Mouse (Mus musculus) lung, adult 2 months (tissue): ENCODE results near the gene Sox4. TPM values are rescaled to one million over a fixed set of nuclear protein-coding genes. Genes with fewer than 3 reads are reported as not detected.

Experiments
- DNase-seq: peaks from one replicate; pipeline ENCODE4 v3.0.0; 2022
- H3K4me1 ChIP-seq: fragments of 200-500 bp; 2 replicates; pipeline ENCODE4 v1.6.1; 2011; ENCODE audit warnings: low read length; ENCODE audit not compliant: control insufficient read depth, insufficient read depth
- H3K4me3 ChIP-seq: fragments of 200-500 bp; replicated peaks from 2 replicates; pipeline ENCODE3; 2011; ENCODE audit warnings: low read depth, mild to moderate bottlenecking, control low read depth, low read length; ENCODE audit errors: extremely low read depth
- CTCF ChIP-seq: fragments of 200-500 bp; IDR thresholded peaks from 2 replicates; pipeline ENCODE4 v1.5.1; 2011; ENCODE audit warnings: mild to moderate bottlenecking, low read length, control low read depth; ENCODE audit not compliant: insufficient read depth
- POLR2A ChIP-seq: fragments of 200-500 bp; IDR thresholded peaks from 2 replicates; pipeline ENCODE4 v1.6.1; 2011; ENCODE audit warnings: low read depth, mild to moderate bottlenecking, control low read depth, low read length, borderline replicate concordance; ENCODE audit errors: extremely low read depth
- WGBS: fragments of 180-500 bp; shearing (Covaris S2); methylation state at CpG from one replicate; pipeline ENCODE4 v1.1.7; 2018; 5-methylcytosine and 5-hydroxymethylcytosine counted together
- polyA plus RNA-seq: library from polyadenylated mRNA; depleted of rRNA; stranded (reverse); fragments of >200 nt; gene quantifications from 2 replicates; pipeline ENCODE4 v1.2.3, GENCODE M21; 2012; rRNA removed

The Sox4 gene
- polyA plus RNA-seq, result 33.6 and 33.8 TPM in 2 replicates

GRCm38 (mm10) chr13:28953581-28953991 is at the start of gene Sox4:
TSS of gene Sox4 (minus strand) at chr13:28953713.
- peak; percentile 96 for TF ChIP-seq POLR2A
- TF ChIP-seq CTCF, result no peak
- Histone ChIP-seq H3K4me3 (peak within 1 kb of the TSS; percentile 88), H3K4me1 (peaks cover 2% of the 10 kb centered on the region; the same call in 1 of the 2 replicates)
- WGBS, result under 1% methylated on average over 19 of the region's 19 CpGs
- peak; percentile 94 for DNase-seq

GRCm38 (mm10) chr13:28991899-28992664 is 38.6 kb upstream of the Sox4 start:
- peak; percentile 47 for DNase-seq
- TF ChIP-seq POLR2A (no peak), CTCF (no peak)
- Histone ChIP-seq H3K4me1 (peaks cover 7% of the 10 kb centered on the region; the same call in 1 of the 2 replicates), H3K4me3 (no peak overlapping the region)
- 31% methylated on average over 7 of the region's 7 CpGs for WGBS

GRCm38 (mm10) chr13:28988751-28989703 is 35.5 kb upstream of the Sox4 start:
- WGBS, result 42% methylated on average over 16 of the region's 16 CpGs
- peak; percentile 46 for DNase-seq
- H3K4me1 ChIP-seq, result peaks cover 7% of the 10 kb centered on the region; the same call in 1 of the 2 replicates
- no peak overlapping the region for H3K4me3 ChIP-seq
- TF ChIP-seq CTCF, result no peak
- no peak for TF ChIP-seq POLR2A

- 72% methylated on average over 4 of the region's 4 CpGs for WGBS
- no peak for DNase-seq
- TF ChIP-seq CTCF, result no peak
- TF ChIP-seq POLR2A, result no peak
- Histone ChIP-seq H3K4me3 (no peak overlapping the region), H3K4me1 (no peaks in the 10 kb centered on the region)
These were observed 27.2 kb upstream of the Sox4 start for GRCm38 (mm10) chr13:28980681-28981080.

- TF ChIP-seq POLR2A, result no peak
- TF ChIP-seq CTCF, result no peak
- WGBS, result 74% methylated on average over 4 of the region's 4 CpGs
- Histone ChIP-seq H3K4me1 (no peaks in the 10 kb centered on the region), H3K4me3 (no peak overlapping the region)
- DNase-seq, result no peak
These were observed 21.5 kb upstream of the Sox4 start for GRCm38 (mm10) chr13:28975011-28975410.

GRCm38 (mm10) chr13:28974597-28974996 is 21.1 kb upstream of the Sox4 start:
- DNase-seq, result no peak
- Histone ChIP-seq H3K4me1 (no peaks in the 10 kb centered on the region), H3K4me3 (no peak overlapping the region)
- no peak for TF ChIP-seq CTCF
- 47% methylated on average over 5 of the region's 5 CpGs for WGBS

- no peak for DNase-seq
- H3K4me3 ChIP-seq, result no peak overlapping the region
- TF ChIP-seq POLR2A (no peak), CTCF (no peak)
- 98% methylated on average over 8 of the region's 8 CpGs for WGBS
- no peaks in the 10 kb centered on the region for H3K4me1 ChIP-seq
These were observed 7.4 kb upstream of the Sox4 start for GRCm38 (mm10) chr13:28960916-28961315.

GRCm38 (mm10) chr13:28959458-28959978 is 6.0 kb upstream of the Sox4 start:
- H3K4me1 ChIP-seq, result no peaks in the 10 kb centered on the region
- peak; percentile 84 for DNase-seq
- peak; percentile 60 for TF ChIP-seq CTCF
- no peak for TF ChIP-seq POLR2A
- H3K4me3 ChIP-seq, result peak overlapping the region; percentile 72
- WGBS, result 2% methylated on average over 31 of the region's 31 CpGs

- under 1% methylated on average over 17 of the region's 17 CpGs for WGBS
- TF ChIP-seq CTCF, result no peak
- no peak for TF ChIP-seq POLR2A
- Histone ChIP-seq H3K4me1 (no peaks in the 10 kb centered on the region), H3K4me3 (peak overlapping the region; percentile 72)
- no peak for DNase-seq
These were observed 5.5 kb upstream of the Sox4 start for GRCm38 (mm10) chr13:28959068-28959440.
